In genomic region chr2:79255192-79256000, GRCm38 (mm10) we compare ENCODE assay signal across 8 mouse cellular contexts. TPM values are rescaled to one million over a fixed set of nuclear protein-coding genes. Genes with fewer than 3 reads are reported as not detected.
DNase-seq lines count a peak whose midpoint lies in the region; ATAC-seq and TF ChIP-seq lines count a peak whose summit lies in the region.

Itga4 (plus strand) TSS chr2:79255426.

- H3K4me2 ChIP-seq in hindbrain, embryonic 11.5 days (replicated peaks; ENCODE audit: low read depth, low read length), result peak within 1 kb of the TSS; percentile 86
- H3K4me2 ChIP-seq in lung, postnatal 0 days (replicated peaks; ENCODE audit: low read depth, low read length), result peak within 1 kb of the TSS; percentile 61

- H3K27ac ChIP-seq in hindbrain, embryonic 11.5 days (ENCODE audit: low read depth, low read length), result no peak within 1 kb of the TSS
- H3K27ac ChIP-seq in lung, postnatal 0 days (ENCODE audit: low read length), result peak within 1 kb of the TSS; percentile 66

- no peaks in the 10 kb centered on the region for H3K36me3 ChIP-seq in hindbrain, embryonic 11.5 days (ENCODE audit: control insufficient read depth, insufficient read depth, low read length)
- no peaks in the 10 kb centered on the region for H3K36me3 ChIP-seq in lung, postnatal 0 days (ENCODE audit: insufficient read depth, low read length)

- TF ChIP-seq EP300 in lung, postnatal 0 days (IDR thresholded peaks at IDR 0.05), result no peak

- peak within 1 kb of the TSS; percentile 46 for H3K4me3 ChIP-seq in hindbrain, embryonic 11.5 days (ENCODE audit: low read depth, low read length)
- H3K4me3 ChIP-seq in lung, postnatal 0 days (ENCODE audit: low read depth, low read length), result peak within 1 kb of the TSS; percentile 40

- peak; percentile 89 for DNase-seq in Muller cell, postnatal 12 days (ENCODE audit: inconsistent ontology term)
- DNase-seq in cerebellum, postnatal 10 days, result peak; percentile 87 to 88
- peak; percentile 47 to 62 for DNase-seq in frontal cortex, postnatal 10 days (ENCODE audit: low spot score in 2 of 2)
- peak; percentile 83 for DNase-seq in hindbrain, embryonic 11.5 days (ENCODE audit: low spot score)
- DNase-seq in layer of hippocampus, postnatal 10 days (ENCODE audit: low spot score in 2 of 2), result peak; percentile 88 to 90
- peak; percentile 67 for DNase-seq in lung, postnatal 0 days (ENCODE audit: low spot score)
- peak; percentile 8 for DNase-seq in ovary, adult 18-20 months (ENCODE audit: low spot score)
- peak; percentile 92 for DNase-seq in thymus, postnatal 0 days (ENCODE audit: low spot score)

- H3K9ac ChIP-seq in hindbrain, embryonic 11.5 days (ENCODE audit: low read depth, low read length), result peak within 1 kb of the TSS; percentile 49
- peak within 1 kb of the TSS; percentile 23; the same call in 1 of the 2 replicates for H3K9ac ChIP-seq in lung, postnatal 0 days (replicated peaks; ENCODE audit: low read depth)

- ATAC-seq in hindbrain, embryonic 11.5 days (ENCODE audit: low FRiP score), result peak; percentile 94
- ATAC-seq in lung, postnatal 0 days, result peak; percentile 82

- under 1% methylated on average over 39 of the region's 41 CpGs for WGBS in hindbrain, embryonic 11.5 days
- 0% methylated on average over 41 of the region's 41 CpGs for WGBS in lung, postnatal 0 days

- no peaks in the 10 kb centered on the region for H3K9me3 ChIP-seq in hindbrain, embryonic 11.5 days (ENCODE audit: control insufficient read depth, low read length)
- no peaks in the 10 kb centered on the region for H3K9me3 ChIP-seq in lung, postnatal 0 days (ENCODE audit: low read length)

- H3K4me1 ChIP-seq in hindbrain, embryonic 11.5 days (replicated peaks; ENCODE audit: control insufficient read depth, insufficient read depth, low read length), result 0 out of 2 replicates have a peak, but pooled peaks cover 3% of the 10 kb centered on the region
- no peaks in the 10 kb centered on the region for H3K4me1 ChIP-seq in lung, postnatal 0 days (ENCODE audit: insufficient read depth, low read depth, low read length)

- TF ChIP-seq CTCF in lung, postnatal 0 days (IDR thresholded peaks at IDR 0.05), result peak; percentile 66

- no peaks in the 10 kb centered on the region for H3K27me3 ChIP-seq in hindbrain, embryonic 11.5 days (ENCODE audit: control insufficient read depth, insufficient read depth, low read length)
- no peaks in the 10 kb centered on the region for H3K27me3 ChIP-seq in lung, postnatal 0 days (replicated peaks; ENCODE audit: insufficient read depth, low read length)

RNA-seq across cellular contexts. Expression of gene Itga4, which starts in this region (rescaled TPM):
- polyA plus RNA-seq in hindbrain, embryonic 11.5 days (2014; fragmentation: Nextera tagmentation; extraction: Ambion mirVana), result 8.3 and 9.0 TPM in 2 replicates
- total RNA-seq in layer of hippocampus, postnatal 10 days (2021), result 10 to 100 TPM; 16.5 to 18.1 TPM
- 4.5 and 5.6 TPM in 2 replicates for polyA plus RNA-seq in lung, postnatal 0 days (2015; fragmentation: Nextera tagmentation; extraction: Ambion mirVana)
- polyA plus RNA-seq in thymus, postnatal 0 days (2015; fragmentation: Nextera tagmentation; extraction: Ambion mirVana), result 20.3 and 24.6 TPM in 2 replicates

Comparison
In these comparisons a context has a peak if more than half of its experiments do, and no peak if none do; other contexts are left out.
1. DNase-seq: peak in every context shown above with its lines; median percentile 92 in thymus, postnatal 0 days; 89 in Muller cell, postnatal 12 days; 89 in layer of hippocampus, postnatal 10 days; 88 in cerebellum, postnatal 10 days; 83 in hindbrain, embryonic 11.5 days; 67 in lung, postnatal 0 days; 54 in frontal cortex, postnatal 10 days; 8 in ovary, adult 18-20 months.